Mouse (Mus musculus): ENCODE measurements around the gene Glis3. TPM values are rescaled to one million over a fixed set of nuclear protein-coding genes. Genes with fewer than 3 reads are reported as not detected.

Gene Glis3
- polyA plus RNA-seq, 1 experiment from 2014 or later: 0.15 TPM

- Histone ChIP-seq H3K9ac (no peak overlapping the region), H3K27me3 (no peaks in the 10 kb centered on the region), H3K4me2 (no peak overlapping the region), H3K36me3 (replicated peaks) (no peaks in the 10 kb centered on the region), H3K4me1 (replicated peaks) (no peaks in the 10 kb centered on the region), H3K9me3 (replicated peaks) (no peaks in the 10 kb centered on the region), H3K4me3 (replicated peaks) (no peak overlapping the region), H3K27ac (replicated peaks) (no peak overlapping the region)
- no peak for ATAC-seq (ENCODE audit: insufficient read depth)
- 65% methylated on average over 7 of the region's 7 CpGs for whole genome bisulfite sequencing (ENCODE audit: insufficient replicate concordance)
Observed at GRCm38 (mm10) chr19:28655166-28655565, 24.7 kb downstream of the Glis3 start.

- 49% methylated on average over 5 of the region's 5 CpGs for WGBS (ENCODE audit: insufficient replicate concordance)
- ATAC-seq (ENCODE audit: insufficient read depth): no peak
Observed at GRCm38 (mm10) chr19:28650836-28651235, 29.0 kb downstream of the Glis3 start.

GRCm38 (mm10) chr19:28649489-28649888 lies 30.4 kb downstream of the Glis3 start:
- H3K9ac ChIP-seq: no peak overlapping the region
- no peaks in the 10 kb centered on the region for H3K9me3 ChIP-seq (replicated peaks)
- no peak overlapping the region for H3K4me2 ChIP-seq
- H3K27ac ChIP-seq (replicated peaks): no peak overlapping the region
- no peak for ATAC-seq (ENCODE audit: insufficient read depth)
- no peaks in the 10 kb centered on the region for H3K27me3 ChIP-seq
- H3K4me3 ChIP-seq (replicated peaks): no peak overlapping the region
- H3K4me1 ChIP-seq (replicated peaks): no peaks in the 10 kb centered on the region
- WGBS (ENCODE audit: insufficient replicate concordance): 57% methylated on average over 5 of the region's 5 CpGs
- no peaks in the 10 kb centered on the region for H3K36me3 ChIP-seq (replicated peaks)

More at GRCm38 (mm10) chr19:28650836-28651235, 29.0 kb downstream of the Glis3 start:
- H3K36me3 ChIP-seq (replicated peaks): no peaks in the 10 kb centered on the region
- H3K9ac ChIP-seq: no peak overlapping the region
- no peak overlapping the region for H3K27ac ChIP-seq (replicated peaks)
- H3K9me3 ChIP-seq (replicated peaks): no peaks in the 10 kb centered on the region
- H3K27me3 ChIP-seq: no peaks in the 10 kb centered on the region
- H3K4me3 ChIP-seq (replicated peaks): no peak overlapping the region
- H3K4me2 ChIP-seq: no peak overlapping the region
- H3K4me1 ChIP-seq (replicated peaks): no peaks in the 10 kb centered on the region

GRCm38 (mm10) chr19:28648881-28649280 lies 31.0 kb downstream of the Glis3 start:
- 35% methylated on average over 4 of the region's 4 CpGs for WGBS (ENCODE audit: insufficient replicate concordance)
- Histone ChIP-seq H3K4me3 (replicated peaks) (no peak overlapping the region), H3K36me3 (replicated peaks) (no peaks in the 10 kb centered on the region), H3K9me3 (replicated peaks) (no peaks in the 10 kb centered on the region), H3K27ac (replicated peaks) (no peak overlapping the region), H3K4me2 (no peak overlapping the region), H3K9ac (no peak overlapping the region), H3K27me3 (no peaks in the 10 kb centered on the region), H3K4me1 (replicated peaks) (no peaks in the 10 kb centered on the region)
- ATAC-seq (ENCODE audit: insufficient read depth): no peak

- H3K36me3 ChIP-seq (replicated peaks): no peaks in the 10 kb centered on the region
- H3K9ac ChIP-seq: no peak overlapping the region
- no peak overlapping the region for H3K4me2 ChIP-seq
- no peak overlapping the region for H3K27ac ChIP-seq (replicated peaks)
- WGBS (ENCODE audit: insufficient replicate concordance): 70% methylated on average over 6 of the region's 6 CpGs
- H3K4me1 ChIP-seq (replicated peaks): no peaks in the 10 kb centered on the region
- no peaks in the 10 kb centered on the region for H3K9me3 ChIP-seq (replicated peaks)
- no peak for ATAC-seq (ENCODE audit: insufficient read depth)
- no peak overlapping the region for H3K4me3 ChIP-seq (replicated peaks)
- H3K27me3 ChIP-seq: no peaks in the 10 kb centered on the region
Observed at GRCm38 (mm10) chr19:28647424-28647823, 32.5 kb downstream of the Glis3 start.

- no peak overlapping the region for H3K4me2 ChIP-seq
- WGBS (ENCODE audit: insufficient replicate concordance): 51% methylated on average over 4 of the region's 4 CpGs
- no peak for ATAC-seq (ENCODE audit: insufficient read depth)
- H3K9me3 ChIP-seq (replicated peaks): no peaks in the 10 kb centered on the region
- no peaks in the 10 kb centered on the region for H3K27me3 ChIP-seq
- no peak overlapping the region for H3K27ac ChIP-seq (replicated peaks)
- no peaks in the 10 kb centered on the region for H3K4me1 ChIP-seq (replicated peaks)
- H3K36me3 ChIP-seq (replicated peaks): no peaks in the 10 kb centered on the region
- H3K9ac ChIP-seq: no peak overlapping the region
- H3K4me3 ChIP-seq (replicated peaks): no peak overlapping the region
Observed at GRCm38 (mm10) chr19:28646286-28646685, 33.6 kb downstream of the Glis3 start.

GRCm38 (mm10) chr19:28640861-28641381 lies 39.0 kb downstream of the Glis3 start:
- Histone ChIP-seq H3K4me3 (replicated peaks) (no peak overlapping the region), H3K27ac (replicated peaks) (no peak overlapping the region), H3K4me1 (replicated peaks) (no peaks in the 10 kb centered on the region), H3K9ac (no peak overlapping the region), H3K27me3 (no peaks in the 10 kb centered on the region), H3K9me3 (replicated peaks) (no peaks in the 10 kb centered on the region), H3K36me3 (replicated peaks) (no peaks in the 10 kb centered on the region), H3K4me2 (no peak overlapping the region)
- WGBS (ENCODE audit: insufficient replicate concordance): 56% methylated on average over 7 of the region's 7 CpGs
- no peak for ATAC-seq (ENCODE audit: insufficient read depth)

- Histone ChIP-seq H3K9me3 (replicated peaks) (no peaks in the 10 kb centered on the region), H3K4me3 (replicated peaks) (no peak overlapping the region), H3K27ac (replicated peaks) (no peak overlapping the region), H3K4me1 (replicated peaks) (no peaks in the 10 kb centered on the region), H3K27me3 (no peaks in the 10 kb centered on the region), H3K36me3 (replicated peaks) (no peaks in the 10 kb centered on the region), H3K9ac (no peak overlapping the region), H3K4me2 (no peak overlapping the region)
- 55% methylated on average over 7 of the region's 8 CpGs for WGBS (ENCODE audit: insufficient replicate concordance)
- ATAC-seq (ENCODE audit: insufficient read depth): no peak
Observed at GRCm38 (mm10) chr19:28635991-28636553, 43.8 kb downstream of the Glis3 start.

GRCm38 (mm10) chr19:28634986-28635385 lies 44.9 kb downstream of the Glis3 start:
- H3K4me1 ChIP-seq (replicated peaks): no peaks in the 10 kb centered on the region
- no peaks in the 10 kb centered on the region for H3K27me3 ChIP-seq
- ATAC-seq (ENCODE audit: insufficient read depth): no peak
- H3K4me2 ChIP-seq: no peak overlapping the region
- no peak overlapping the region for H3K4me3 ChIP-seq (replicated peaks)
- 61% methylated on average over 3 of the region's 3 CpGs for WGBS (ENCODE audit: insufficient replicate concordance)
- H3K9me3 ChIP-seq (replicated peaks): no peaks in the 10 kb centered on the region
- no peak overlapping the region for H3K27ac ChIP-seq (replicated peaks)
- H3K36me3 ChIP-seq (replicated peaks): no peaks in the 10 kb centered on the region
- H3K9ac ChIP-seq: no peak overlapping the region

- Histone ChIP-seq H3K9ac (no peak overlapping the region), H3K36me3 (replicated peaks) (no peaks in the 10 kb centered on the region), H3K27me3 (no peaks in the 10 kb centered on the region), H3K27ac (replicated peaks) (no peak overlapping the region), H3K4me3 (replicated peaks) (no peak overlapping the region), H3K9me3 (replicated peaks) (no peaks in the 10 kb centered on the region), H3K4me1 (replicated peaks) (no peaks in the 10 kb centered on the region), H3K4me2 (no peak overlapping the region)
- ATAC-seq (ENCODE audit: insufficient read depth): no peak
- 47% methylated on average over 8 of the region's 8 CpGs for WGBS (ENCODE audit: insufficient replicate concordance)
Observed at GRCm38 (mm10) chr19:28628416-28628815, 51.5 kb downstream of the Glis3 start.

- H3K9ac ChIP-seq: no peak overlapping the region
- no peaks in the 10 kb centered on the region for H3K27me3 ChIP-seq
- no peak for ATAC-seq (ENCODE audit: insufficient read depth)
- no peaks in the 10 kb centered on the region for H3K4me1 ChIP-seq (replicated peaks)
- H3K36me3 ChIP-seq (replicated peaks): no peaks in the 10 kb centered on the region
- H3K27ac ChIP-seq (replicated peaks): no peak overlapping the region
- no peak overlapping the region for H3K4me2 ChIP-seq
- H3K9me3 ChIP-seq (replicated peaks): no peaks in the 10 kb centered on the region
- 69% methylated on average over 5 of the region's 5 CpGs for WGBS (ENCODE audit: insufficient replicate concordance)
- no peak overlapping the region for H3K4me3 ChIP-seq (replicated peaks)
Observed at GRCm38 (mm10) chr19:28626189-28626588, 53.7 kb downstream of the Glis3 start.

GRCm38 (mm10) chr19:28624571-28624970 lies 55.3 kb downstream of the Glis3 start:
- WGBS (ENCODE audit: insufficient replicate concordance): 33% methylated on average over 1 of the region's 1 CpGs
- H3K4me3 ChIP-seq (replicated peaks): no peak overlapping the region
- H3K27me3 ChIP-seq: no peaks in the 10 kb centered on the region
- no peaks in the 10 kb centered on the region for H3K36me3 ChIP-seq (replicated peaks)
- no peaks in the 10 kb centered on the region for H3K9me3 ChIP-seq (replicated peaks)
- H3K4me2 ChIP-seq: no peak overlapping the region
- H3K4me1 ChIP-seq (replicated peaks): no peaks in the 10 kb centered on the region
- H3K27ac ChIP-seq (replicated peaks): no peak overlapping the region
- ATAC-seq (ENCODE audit: insufficient read depth): no peak
- no peak overlapping the region for H3K9ac ChIP-seq
